Mouse (Mus musculus): ENCODE results near the gene Fgf5. TPM values are rescaled to one million over a fixed set of nuclear protein-coding genes. Genes with fewer than 3 reads are reported as not detected.

The Fgf5 gene
- polyA plus RNA-seq, 1 experiment from 2014 or later = 0.36 TPM

- H3K36me3 ChIP-seq = no peaks in the 10 kb centered on the region
- no peak overlapping the region for H3K9ac ChIP-seq
- H3K4me2 ChIP-seq = no peak overlapping the region
- H3K4me3 ChIP-seq = no peak overlapping the region
- no peak overlapping the region for H3K27ac ChIP-seq
- 6% methylated on average over 12 of the region's 12 CpGs for WGBS
- H3K27me3 ChIP-seq = peaks cover 74% of the 10 kb centered on the region
- ATAC-seq (ENCODE audit: insufficient number of reproducible peaks, low FRiP score, low TSS enrichment, low read depth) = no peak
- H3K4me1 ChIP-seq = peaks cover 21% of the 10 kb centered on the region
- H3K9me3 ChIP-seq = no peaks in the 10 kb centered on the region
Observed at GRCm38 (mm10) chr5:98255176-98255575, 1.2 kb downstream of the Fgf5 start.

- Histone ChIP-seq H3K9me3 (no peaks in the 10 kb centered on the region), H3K27ac (no peak overlapping the region), H3K4me1 (peaks cover 21% of the 10 kb centered on the region), H3K36me3 (no peaks in the 10 kb centered on the region), H3K4me3 (no peak overlapping the region), H3K9ac (no peak overlapping the region), H3K27me3 (peaks cover 69% of the 10 kb centered on the region), H3K4me2 (no peak overlapping the region)
- 12% methylated on average over 18 of the region's 18 CpGs for WGBS
- ATAC-seq (ENCODE audit: insufficient number of reproducible peaks, low FRiP score, low TSS enrichment, low read depth) = no peak
Observed at GRCm38 (mm10) chr5:98255760-98256490, 1.9 kb downstream of the Fgf5 start.

- H3K4me3 ChIP-seq = no peak overlapping the region
- H3K27ac ChIP-seq = no peak overlapping the region
- H3K4me2 ChIP-seq = no peak overlapping the region
- H3K9ac ChIP-seq = no peak overlapping the region
- H3K36me3 ChIP-seq = no peaks in the 10 kb centered on the region
- H3K4me1 ChIP-seq = no peaks in the 10 kb centered on the region
- H3K9me3 ChIP-seq = no peaks in the 10 kb centered on the region
- no peaks in the 10 kb centered on the region for H3K27me3 ChIP-seq
- 83% methylated on average over 21 of the region's 21 CpGs for WGBS
- ATAC-seq (ENCODE audit: insufficient number of reproducible peaks, low FRiP score, low TSS enrichment, low read depth) = no peak
Observed at GRCm38 (mm10) chr5:98275318-98275818, 21.4 kb downstream of the Fgf5 start.

GRCm38 (mm10) chr5:98281993-98282392 is 28.0 kb downstream of the Fgf5 start:
- Histone ChIP-seq H3K27me3 (0 out of 2 replicates have a peak, but pooled peaks cover 5% of the 10 kb centered on the region), H3K9ac (no peak overlapping the region), H3K4me2 (no peak overlapping the region), H3K9me3 (no peaks in the 10 kb centered on the region), H3K27ac (no peak overlapping the region), H3K4me1 (peaks cover 11% of the 10 kb centered on the region; the same call in 1 of the 2 replicates), H3K36me3 (no peaks in the 10 kb centered on the region), H3K4me3 (no peak overlapping the region)
- ATAC-seq (ENCODE audit: insufficient number of reproducible peaks, low FRiP score, low TSS enrichment, low read depth) = no peak
- 23% methylated on average over 9 of the region's 9 CpGs for WGBS

GRCm38 (mm10) chr5:98283696-98284478 is 29.9 kb downstream of the Fgf5 start:
- 26% methylated on average over 17 of the region's 17 CpGs for WGBS
- H3K9ac ChIP-seq = no peak overlapping the region
- no peaks in the 10 kb centered on the region for H3K36me3 ChIP-seq
- no peaks in the 10 kb centered on the region for H3K9me3 ChIP-seq
- no peak for ATAC-seq (ENCODE audit: insufficient number of reproducible peaks, low FRiP score, low TSS enrichment, low read depth)
- no peak overlapping the region for H3K27ac ChIP-seq
- peak overlapping the region; percentile 24 for H3K4me2 ChIP-seq
- peaks cover 11% of the 10 kb centered on the region; the same call in 1 of the 2 replicates for H3K4me1 ChIP-seq
- H3K4me3 ChIP-seq = no peak overlapping the region
- 0 out of 2 replicates have a peak, but pooled peaks cover 5% of the 10 kb centered on the region for H3K27me3 ChIP-seq

GRCm38 (mm10) chr5:98290642-98291041 is 36.7 kb downstream of the Fgf5 start:
- H3K4me1 ChIP-seq = peaks cover 11% of the 10 kb centered on the region
- no peaks in the 10 kb centered on the region for H3K9me3 ChIP-seq
- H3K27ac ChIP-seq = no peak overlapping the region
- H3K36me3 ChIP-seq = no peaks in the 10 kb centered on the region
- no peak for ATAC-seq (ENCODE audit: insufficient number of reproducible peaks, low FRiP score, low TSS enrichment, low read depth)
- no peak overlapping the region for H3K4me2 ChIP-seq
- H3K27me3 ChIP-seq = peaks cover 37% of the 10 kb centered on the region
- WGBS = 84% methylated on average over 8 of the region's 8 CpGs
- no peak overlapping the region for H3K4me3 ChIP-seq
- no peak overlapping the region for H3K9ac ChIP-seq

- Histone ChIP-seq H3K4me3 (peak overlapping the region; percentile 21), H3K4me2 (peak overlapping the region; percentile 32), H3K9ac (no peak overlapping the region), H3K4me1 (peaks cover 11% of the 10 kb centered on the region), H3K36me3 (no peaks in the 10 kb centered on the region), H3K27ac (no peak overlapping the region), H3K27me3 (peaks cover 37% of the 10 kb centered on the region), H3K9me3 (no peaks in the 10 kb centered on the region)
- 2% methylated on average over 19 of the region's 19 CpGs for WGBS
- no peak for ATAC-seq (ENCODE audit: insufficient number of reproducible peaks, low FRiP score, low TSS enrichment, low read depth)
Observed at GRCm38 (mm10) chr5:98292388-98293048, 38.5 kb downstream of the Fgf5 start.

- H3K4me1 ChIP-seq = peaks cover 11% of the 10 kb centered on the region
- H3K9ac ChIP-seq = no peak overlapping the region
- H3K9me3 ChIP-seq = no peaks in the 10 kb centered on the region
- WGBS = 2% methylated on average over 11 of the region's 12 CpGs
- peak overlapping the region; percentile 21 for H3K4me3 ChIP-seq
- no peak overlapping the region for H3K27ac ChIP-seq
- H3K27me3 ChIP-seq = peaks cover 37% of the 10 kb centered on the region
- H3K36me3 ChIP-seq = no peaks in the 10 kb centered on the region
- no peak for ATAC-seq (ENCODE audit: insufficient number of reproducible peaks, low FRiP score, low TSS enrichment, low read depth)
- peak overlapping the region; percentile 32 for H3K4me2 ChIP-seq
Observed at GRCm38 (mm10) chr5:98293049-98293715, 39.2 kb downstream of the Fgf5 start.

GRCm38 (mm10) chr5:98300079-98300478 is 46.1 kb downstream of the Fgf5 start:
- Histone ChIP-seq H3K9ac (no peak overlapping the region), H3K27ac (no peak overlapping the region), H3K27me3 (no peaks in the 10 kb centered on the region), H3K9me3 (no peaks in the 10 kb centered on the region), H3K4me2 (no peak overlapping the region), H3K4me3 (no peak overlapping the region), H3K36me3 (no peaks in the 10 kb centered on the region), H3K4me1 (no peaks in the 10 kb centered on the region)
- no peak for ATAC-seq (ENCODE audit: insufficient number of reproducible peaks, low FRiP score, low TSS enrichment, low read depth)
- WGBS = 74% methylated on average over 4 of the region's 4 CpGs

- Histone ChIP-seq H3K4me3 (no peak overlapping the region), H3K4me1 (no peaks in the 10 kb centered on the region), H3K36me3 (no peaks in the 10 kb centered on the region), H3K27ac (no peak overlapping the region), H3K4me2 (no peak overlapping the region), H3K9me3 (no peaks in the 10 kb centered on the region), H3K27me3 (no peaks in the 10 kb centered on the region), H3K9ac (no peak overlapping the region)
- no peak for ATAC-seq (ENCODE audit: insufficient number of reproducible peaks, low FRiP score, low TSS enrichment, low read depth)
- WGBS = 86% methylated on average over 4 of the region's 4 CpGs
Observed at GRCm38 (mm10) chr5:98305673-98306072, 51.7 kb downstream of the Fgf5 start.

- Histone ChIP-seq H3K27ac (no peak overlapping the region), H3K9ac (no peak overlapping the region), H3K36me3 (no peaks in the 10 kb centered on the region), H3K4me3 (no peak overlapping the region), H3K9me3 (no peaks in the 10 kb centered on the region), H3K4me2 (no peak overlapping the region), H3K27me3 (no peaks in the 10 kb centered on the region), H3K4me1 (no peaks in the 10 kb centered on the region)
- ATAC-seq (ENCODE audit: insufficient number of reproducible peaks, low FRiP score, low TSS enrichment, low read depth) = no peak
- 53% methylated on average over 9 of the region's 9 CpGs for WGBS
Observed at GRCm38 (mm10) chr5:98306528-98306927, 52.5 kb downstream of the Fgf5 start.

Measured in limb, embryonic 15.5 days (tissue).